Mouse (Mus musculus) CH12.LX (cell line): ENCODE measurements around the gene 4930519G04Rik. TPM values are rescaled to one million over a fixed set of nuclear protein-coding genes. Genes with fewer than 3 reads are reported as not detected.

ENCODE experiments used
- DNase-seq: peaks from one replicate; pipeline ENCODE4 v3.0.0-alpha.2; 2013; ENCODE audit errors: extremely low read depth
- H3K27ac ChIP-seq: 2 replicates; pipeline ENCODE4 v1.5.1; 2012; ENCODE audit warnings: low read depth, mild to moderate bottlenecking, control low read depth, moderate library complexity; ENCODE audit not compliant: insufficient read depth
- H3K27me3 ChIP-seq: replicated peaks from 2 replicates; pipeline ENCODE3; 2012; ENCODE audit warnings: inconsistent platforms
- H3K36me3 ChIP-seq, 2 experiments: replicated peaks in 1 of 2; 2 replicates each; pipeline versions ENCODE3 to v1.6.1; 2012; ENCODE audit warnings: inconsistent platforms in 1 of 2, low read length in 1 of 2, mild to moderate bottlenecking in 1 of 2, mixed read lengths in 1 of 2, moderate library complexity in 1 of 2; ENCODE audit not compliant: control insufficient read depth in 1 of 2, insufficient read depth in 1 of 2
- H3K4me1 ChIP-seq, 2 experiments: 2 replicates each; pipeline ENCODE4 v1.6.1; 2012; ENCODE audit warnings: inconsistent platforms in 1 of 2, moderate library complexity in 1 of 2; ENCODE audit not compliant: insufficient read depth in 2 of 2, control insufficient read depth in 1 of 2
- H3K4me2 ChIP-seq: 2 replicates; pipeline ENCODE4 v1.6.1; 2012; ENCODE audit warnings: low read depth, mild to moderate bottlenecking, control low read depth; ENCODE audit not compliant: poor library complexity, insufficient read depth, severe bottlenecking
- H3K4me3 ChIP-seq, 3 experiments: fragments of 150-350 bp in 1 of 3; sonication (generic) in 1 of 3; replicated peaks in 1 of 3; 2 replicates each; pipeline versions ENCODE3 to v1.5.1; 2011 to 2012; ENCODE audit warnings: low read depth in 2 of 3, low read length in 2 of 3, mild to moderate bottlenecking in 2 of 3, moderate library complexity in 2 of 3, control low read depth in 1 of 3, improper control_type of control experiment in 1 of 3, inconsistent platforms in 1 of 3, mixed read lengths in 1 of 3; ENCODE audit not compliant: poor library complexity in 1 of 3
- H3K79me2 ChIP-seq: replicated peaks from 2 replicates; pipeline ENCODE4 v1.6.1; 2012; ENCODE audit warnings: mild to moderate bottlenecking, moderate library complexity; ENCODE audit not compliant: control insufficient read depth, poor library complexity, insufficient read depth, severe bottlenecking; ENCODE audit errors: extremely low read depth
- H3K9ac ChIP-seq: 2 replicates; pipeline ENCODE4 v1.6.1; 2012; ENCODE audit warnings: low read depth, mild to moderate bottlenecking, control low read depth, moderate library complexity; ENCODE audit not compliant: insufficient read depth
- H3K9me3 ChIP-seq: replicated peaks from 2 replicates; pipeline ENCODE3; 2012; ENCODE audit warnings: low read length, inconsistent platforms, mixed read lengths
- CHD1 ChIP-seq: IDR thresholded peaks from 2 replicates; pipeline ENCODE4 v1.6.1; 2012; ENCODE audit warnings: low read depth, low read length, improper control_type of control experiment, inconsistent platforms
- CTCF ChIP-seq, 2 experiments: IDR thresholded peaks in 1 of 2; conservative IDR thresholded peaks in 1 of 2; 2 replicates each; pipeline ENCODE4 v1.5.1; 2011 to 2012; ENCODE audit warnings: low read depth in 2 of 2, low read length in 2 of 2, improper control_type of control experiment in 1 of 2, inconsistent platforms in 1 of 2, mild to moderate bottlenecking in 1 of 2, moderate library complexity in 1 of 2
- E2F4 ChIP-seq: IDR thresholded peaks from 2 replicates; pipeline ENCODE4 v1.6.1; 2011; ENCODE audit warnings: low read depth, low read length, improper control_type of control experiment; ENCODE audit not compliant: insufficient replicate concordance
- ELF1 ChIP-seq: IDR thresholded peaks from 2 replicates; pipeline ENCODE4 v1.6.1; 2014; ENCODE audit warnings: low read depth, mild to moderate bottlenecking, inconsistent platforms, low read length, improper control_type of control experiment
- GABPA ChIP-seq: IDR thresholded peaks from 2 replicates; pipeline ENCODE4 v1.6.1; 2012; ENCODE audit warnings: low read depth, low read length, improper control_type of control experiment, inconsistent platforms; ENCODE audit not compliant: insufficient replicate concordance
- JUN ChIP-seq: IDR thresholded peaks from 2 replicates; pipeline ENCODE4 v1.6.1; 2011; ENCODE audit warnings: low read depth, mild to moderate bottlenecking, low read length, improper control_type of control experiment, moderate library complexity; ENCODE audit not compliant: insufficient read depth
- KAT2A ChIP-seq: IDR thresholded peaks from 2 replicates; pipeline ENCODE4 v1.6.1; 2012; ENCODE audit warnings: low read length, improper control_type of control experiment, inconsistent platforms; ENCODE audit not compliant: insufficient replicate concordance
- MAX ChIP-seq: IDR thresholded peaks from 2 replicates; pipeline ENCODE4 v1.6.1; 2011; ENCODE audit warnings: low read length, improper control_type of control experiment
- MAZ ChIP-seq: IDR thresholded peaks from 2 replicates; pipeline ENCODE4 v1.6.1; 2012; ENCODE audit warnings: low read depth, mild to moderate bottlenecking, inconsistent platforms, low read length, improper control_type of control experiment, moderate library complexity
- POLR2A ChIP-seq: IDR thresholded peaks from 2 replicates; pipeline ENCODE4 v1.6.1; 2011; ENCODE audit warnings: low read depth, mild to moderate bottlenecking, improper control_type of control experiment, low read length
- POLR2AphosphoS2 ChIP-seq: IDR thresholded peaks from 2 replicates; pipeline ENCODE4 v1.6.1; 2011; ENCODE audit warnings: low read depth, low read length, improper control_type of control experiment
- RAD21 ChIP-seq: IDR thresholded peaks from 2 replicates; pipeline ENCODE4 v1.6.1; 2011; ENCODE audit warnings: low read depth, mild to moderate bottlenecking, low read length, improper control_type of control experiment, moderate library complexity
- RCOR1 ChIP-seq: conservative IDR thresholded peaks from 2 replicates; pipeline ENCODE4 v1.6.1; 2012; ENCODE audit warnings: low read depth, mild to moderate bottlenecking, inconsistent platforms, low read length, improper control_type of control experiment
- SMC3 ChIP-seq: IDR thresholded peaks from 2 replicates; pipeline ENCODE4 v1.6.1; 2011; ENCODE audit warnings: low read depth, low read length, improper control_type of control experiment
- TBP ChIP-seq: conservative IDR thresholded peaks from 2 replicates; pipeline ENCODE4 v1.6.1; 2011; ENCODE audit warnings: low read depth, low read length, improper control_type of control experiment
- UBTF ChIP-seq: IDR thresholded peaks from 2 replicates; pipeline ENCODE4 v1.6.1; 2012; ENCODE audit warnings: low read depth, mild to moderate bottlenecking, inconsistent platforms, low read length, improper control_type of control experiment, moderate library complexity
- USF1 ChIP-seq: IDR thresholded peaks from 2 replicates; pipeline ENCODE4 v1.6.1; 2014; ENCODE audit warnings: low read depth, mild to moderate bottlenecking, inconsistent platforms, low read length, improper control_type of control experiment
- ZC3H11A ChIP-seq: IDR thresholded peaks from 2 replicates; pipeline ENCODE4 v1.6.1; 2012; ENCODE audit warnings: low read depth, mild to moderate bottlenecking, inconsistent platforms, low read length, improper control_type of control experiment
- ZKSCAN1 ChIP-seq: IDR thresholded peaks from 2 replicates; pipeline ENCODE4 v1.6.1; 2012; ENCODE audit warnings: low read depth, inconsistent platforms, low read length, improper control_type of control experiment, borderline replicate concordance
- ZNF384 ChIP-seq: IDR thresholded peaks from 2 replicates; pipeline ENCODE4 v1.6.1; 2012; ENCODE audit warnings: low read depth, low read length, improper control_type of control experiment, inconsistent platforms
- dilution Hi-C: fragments of 300-500 bp; cut with MboI; formaldehyde crosslinking; loops from 2 replicates; pipeline ENCODE4 v1.14.3; 2020; ENCODE audit warnings: low sequenced_read_pairs; ENCODE audit not compliant: extremely low pct_unique_long_range_greater_than_20kb, extremely low pct_ligation_motif_present
- in situ Hi-C: fragments of 300-500 bp; cut with MboI; formaldehyde crosslinking; loops from 3 replicates; pipeline ENCODE4 v1.14.3; 2019; ENCODE audit warnings: low sequenced_read_pairs, low pct_ligation_motif_present, low pct_unique_long_range_greater_than_20kb, mixed read lengths
- polyA plus RNA-seq: library from polyadenylated mRNA; unstranded; fragments of >175 nt; gene quantifications from 2 replicates; pipeline ENCODE4 v1.2.1, GENCODE M21; 2012; ENCODE audit warnings: low read depth; ENCODE audit not compliant: insufficient read length
- total RNA-seq, 2 experiments: library from RNA; depleted of rRNA; stranded (reverse); fragments of 300-350 nt in 1 of 2; fragments of >200 nt in 1 of 2; gene quantifications; 2 replicates each; pipeline ENCODE4 v1.2.3; 2012 to 2014

4930519G04Rik gene
- total and polyA plus RNA-seq, 3 experiments, result not detected

DNA sequence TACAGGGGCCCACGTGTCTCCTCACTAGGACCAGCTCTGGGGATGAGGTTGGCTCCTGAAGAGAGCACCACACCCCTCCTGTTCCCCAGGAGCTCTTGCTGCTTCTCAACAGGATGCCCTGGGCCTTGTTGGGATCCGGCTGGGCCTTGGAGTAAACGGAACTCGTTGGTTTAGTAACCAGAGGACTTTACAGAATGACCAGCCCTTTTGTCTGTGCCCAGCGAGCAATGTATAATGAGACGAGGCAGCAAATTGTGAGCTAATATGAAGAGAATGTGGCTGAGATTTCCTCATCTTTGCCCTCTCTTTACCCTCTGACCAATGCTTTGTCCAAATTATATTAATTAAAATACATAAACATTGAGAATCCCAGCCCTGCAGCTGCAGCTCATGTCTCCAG, 22.9 kb downstream of the 4930519G04Rik start:
- H3K4me1 ChIP-seq, result peaks cover 0 to 6% of the 10 kb centered on the region in 2 experiments; a peak in 1 of 4 replicates
- no peaks in the 10 kb centered on the region for H3K9me3 ChIP-seq
- no peak overlapping the region for H3K4me2 ChIP-seq
- in situ Hi-C loops, result no loop called here
- dilution Hi-C loops, result no loop called here
- H3K36me3 ChIP-seq, result no peaks in the 10 kb centered on the region
- no peaks in the 10 kb centered on the region for H3K27me3 ChIP-seq
- no peak overlapping the region for H3K9ac ChIP-seq
- H3K27ac ChIP-seq, result no peak overlapping the region
- H3K79me2 ChIP-seq, result no peaks in the 10 kb centered on the region
- DNase-seq, result no peak
- TF ChIP-seq ELF1 (no peak), CTCF (conservative IDR thresholded peaks at IDR 0.05 in 1 of 2, IDR thresholded peaks at IDR 0.05 in 1 of 2; ENCODE audit: low read depth in 2 of 2, low read length in 2 of 2) (no peak), POLR2A (no peak), ZC3H11A (no peak), POLR2AphosphoS2 (no peak), SMC3 (no peak), JUN (no peak), RAD21 (no peak), TBP (no peak), E2F4 (no peak), CHD1 (no peak), KAT2A (no peak), MAX (no peak), RCOR1 (no peak), GABPA (no peak), USF1 (no peak), UBTF (no peak)
- H3K4me3 ChIP-seq, result no peak overlapping the region

DNA sequence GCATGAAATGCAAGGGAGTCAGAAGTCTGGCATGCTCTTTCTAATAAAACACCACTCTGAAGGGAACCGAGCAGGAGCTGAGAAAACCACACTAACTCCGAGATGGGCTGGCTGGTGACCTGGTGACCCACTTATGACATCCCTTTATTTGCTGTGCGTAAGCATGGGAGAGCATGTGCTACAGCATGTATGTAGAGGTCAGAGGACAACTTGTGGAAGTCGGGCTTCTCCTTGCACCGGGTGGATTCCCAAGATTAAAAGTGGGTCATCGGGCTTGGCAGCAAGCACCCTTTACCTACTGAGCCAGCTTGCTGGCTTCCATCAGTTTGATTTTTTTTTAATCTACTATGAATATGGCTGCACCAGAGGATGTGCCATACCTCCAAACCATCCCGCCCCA, 24.0 kb downstream of the 4930519G04Rik start:
- TF ChIP-seq MAZ (no peak), POLR2A (no peak), ZKSCAN1 (no peak), ZNF384 (no peak)
- no peaks in the 10 kb centered on the region for H3K79me2 ChIP-seq
- no peaks in the 10 kb centered on the region for H3K27me3 ChIP-seq
- H3K4me1 ChIP-seq, result peaks cover 0 to 6% of the 10 kb centered on the region in 2 experiments; a peak in 1 of 4 replicates
- no peak overlapping the region for H3K4me3 ChIP-seq
- no peaks in the 10 kb centered on the region for H3K36me3 ChIP-seq
- dilution Hi-C loops, result no loop called here
- DNase-seq, result no peak
- no peak overlapping the region for H3K27ac ChIP-seq
- in situ Hi-C loops, result no loop called here
- H3K9ac ChIP-seq, result no peak overlapping the region
- H3K9me3 ChIP-seq, result peaks cover 1% of the 10 kb centered on the region
- no peak overlapping the region for H3K4me2 ChIP-seq
